Mouse (Mus musculus): ENCODE data around the gene Tmem151b.

DNA sequence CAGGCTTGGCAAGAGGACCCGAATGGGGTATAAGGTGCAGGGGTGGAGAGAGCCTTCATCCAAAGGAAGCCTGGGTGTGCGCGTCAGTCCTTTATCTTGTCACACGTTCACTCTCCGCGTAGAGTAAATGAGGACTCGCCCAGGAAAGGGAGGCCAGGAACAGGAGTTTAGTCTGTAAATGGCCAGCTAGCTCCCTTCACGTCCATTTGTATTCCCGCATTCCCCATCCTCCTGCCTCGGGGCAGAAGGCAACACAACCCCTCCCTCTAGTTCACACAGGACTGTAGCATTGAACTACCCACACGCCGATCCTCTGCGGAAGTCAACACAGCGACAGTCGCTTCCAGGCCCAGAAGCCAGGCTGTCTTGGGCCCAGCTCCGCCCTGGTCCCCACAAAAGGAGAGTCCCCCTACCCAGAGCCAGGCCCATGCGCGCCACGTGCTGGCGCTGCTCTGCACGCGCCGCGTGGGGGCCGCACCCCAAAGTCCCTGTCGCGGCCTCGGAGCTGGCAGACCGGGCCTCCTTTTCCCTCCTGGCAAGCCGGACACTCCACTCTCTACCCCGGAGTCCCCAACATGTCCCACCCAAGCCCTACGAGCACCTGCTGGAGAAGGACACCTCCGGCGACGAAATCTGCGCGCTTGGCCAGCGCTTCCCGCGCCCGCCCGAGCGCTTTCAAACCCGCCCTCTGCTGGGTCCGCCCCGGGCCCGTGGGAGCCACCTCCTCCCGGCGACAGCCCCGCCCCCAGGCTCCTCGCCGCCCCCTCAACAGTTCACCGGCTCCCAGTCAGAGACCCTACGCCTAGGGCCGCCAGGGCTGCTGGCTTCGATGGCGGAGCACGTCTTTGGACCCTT lies 45.6 kb upstream of the Tmem151b start:
- TF ChIP-seq POLR2A (IDR thresholded peaks at IDR 0.05; ENCODE audit: extremely low read depth, insufficient read depth, low read length) (peak; percentile 72), CTCF (IDR thresholded peaks at IDR 0.05; ENCODE audit: low read depth, low read length) (no peak)

Data from liver, adult 2 months (tissue).